Mouse (Mus musculus): Measurements from ENCODE around the gene Pold4.

The Pold4 gene

GRCm38 (mm10) chr19:4203604-4204326, 27.9 kb upstream of the Pold4 start:
- DNase-seq (ENCODE audit: inconsistent age in 2 of 2, low spot score in 1 of 2), result no peak

- DNase-seq (ENCODE audit: inconsistent age in 2 of 2, low spot score in 1 of 2), result no peak
Measured at GRCm38 (mm10) chr19:4204889-4205288, 26.8 kb upstream of the Pold4 start.

GRCm38 (mm10) chr19:4206971-4207370, 24.7 kb upstream of the Pold4 start:
- DNase-seq (ENCODE audit: inconsistent age in 2 of 2, low spot score in 1 of 2), result peak; percentile 85 to 93

GRCm38 (mm10) chr19:4208563-4208962, 23.1 kb upstream of the Pold4 start:
- peak in 1 of 2 experiments; percentile 60 for DNase-seq (ENCODE audit: inconsistent age in 2 of 2, low spot score in 1 of 2)

- peak in 1 of 2 experiments; percentile 11 for DNase-seq (ENCODE audit: inconsistent age in 2 of 2, low spot score in 1 of 2)
Measured at GRCm38 (mm10) chr19:4211891-4212588, 19.7 kb upstream of the Pold4 start.

GRCm38 (mm10) chr19:4213524-4213974, 18.1 kb upstream of the Pold4 start:
- DNase-seq (ENCODE audit: inconsistent age in 2 of 2, low spot score in 1 of 2), result peak; percentile 79 to 93

GRCm38 (mm10) chr19:4214071-4214770, 17.5 kb upstream of the Pold4 start, which contains the start of the genes Clcf1 and AC109138.7:
Clcf1 (plus strand) TSS chr19:4214238.
AC109138.7 (plus strand) TSS chr19:4214357.
- peak; percentile 76 to 85 for DNase-seq (ENCODE audit: inconsistent age in 2 of 2, low spot score in 1 of 2)

GRCm38 (mm10) chr19:4214771-4215450, 16.8 kb upstream of the Pold4 start:
- peak; percentile 47 to 75 for DNase-seq (ENCODE audit: inconsistent age in 2 of 2, low spot score in 1 of 2)

- no peak for DNase-seq (ENCODE audit: inconsistent age in 2 of 2, low spot score in 1 of 2)
Measured at GRCm38 (mm10) chr19:4215451-4215840, 16.3 kb upstream of the Pold4 start.

GRCm38 (mm10) chr19:4216041-4216685, 15.5 kb upstream of the Pold4 start:
- peak; percentile 50 to 76 for DNase-seq (ENCODE audit: inconsistent age in 2 of 2, low spot score in 1 of 2)

GRCm38 (mm10) chr19:4217140-4217539, 14.6 kb upstream of the Pold4 start:
- DNase-seq (ENCODE audit: inconsistent age in 2 of 2, low spot score in 1 of 2), result no peak

GRCm38 (mm10) chr19:4217855-4218254, 13.8 kb upstream of the Pold4 start:
- DNase-seq (ENCODE audit: inconsistent age in 2 of 2, low spot score in 1 of 2), result peak in 1 of 2 experiments; percentile 28

- no peak for DNase-seq (ENCODE audit: inconsistent age in 2 of 2, low spot score in 1 of 2)
Measured at GRCm38 (mm10) chr19:4218293-4218692, 13.4 kb upstream of the Pold4 start.

- DNase-seq (ENCODE audit: inconsistent age in 2 of 2, low spot score in 1 of 2), result no peak
Measured at GRCm38 (mm10) chr19:4218784-4219183, 12.9 kb upstream of the Pold4 start.

GRCm38 (mm10) chr19:4219943-4220342, 11.8 kb upstream of the Pold4 start:
- DNase-seq (ENCODE audit: inconsistent age in 2 of 2, low spot score in 1 of 2), result no peak

GRCm38 (mm10) chr19:4220416-4220815, 11.3 kb upstream of the Pold4 start:
- peak; percentile 27 to 40 for DNase-seq (ENCODE audit: inconsistent age in 2 of 2, low spot score in 1 of 2)

GRCm38 (mm10) chr19:4220957-4221743, 10.5 kb upstream of the Pold4 start:
- DNase-seq (ENCODE audit: inconsistent age in 2 of 2, low spot score in 1 of 2), result peak in 1 of 2 experiments; percentile 52

GRCm38 (mm10) chr19:4222165-4222564, 9.5 kb upstream of the Pold4 start:
- peak; percentile 58 to 72 for DNase-seq (ENCODE audit: inconsistent age in 2 of 2, low spot score in 1 of 2)

GRCm38 (mm10) chr19:4226779-4227178, 4.9 kb upstream of the Pold4 start:
- DNase-seq (ENCODE audit: inconsistent age in 2 of 2, low spot score in 1 of 2), result peak in 1 of 2 experiments; percentile 28

GRCm38 (mm10) chr19:4227446-4227845, 4.3 kb upstream of the Pold4 start:
- DNase-seq (ENCODE audit: inconsistent age in 2 of 2, low spot score in 1 of 2), result no peak

Data from adrenal gland, adult (tissue).